ENCODE assay signal across 22 mouse cellular contexts in the genomic region with DNA sequence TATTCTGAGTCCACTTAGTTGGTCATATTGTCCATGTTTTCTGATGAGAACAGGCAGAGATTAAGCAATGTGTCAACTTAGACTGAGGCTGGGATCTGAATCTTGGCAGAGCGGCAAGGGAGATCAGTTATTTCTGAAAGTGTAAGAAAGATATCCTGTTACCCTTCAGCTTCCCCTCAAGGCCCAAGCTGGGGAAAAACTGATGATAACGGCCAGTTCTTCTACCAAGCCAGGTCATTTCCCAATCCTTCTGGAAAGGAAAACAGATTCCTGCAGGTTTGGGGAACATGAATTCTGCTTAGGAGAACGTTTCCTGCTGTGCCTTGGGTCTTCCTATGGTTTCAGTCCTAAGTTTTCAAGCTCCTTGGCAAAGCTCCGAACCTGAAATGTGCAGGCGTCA.
DNase-seq lines count a peak whose midpoint lies in the region; TF ChIP-seq lines count a peak whose summit lies in the region.
"Had no signal": no experiment of that assay in that cellular context is flagged by ENCODE, and none has a peak within 500 bp of the region (broad histone marks: within the 10 kb centered on the region; RNA-seq: fewer than 3 reads in every experiment).

No protein-coding gene starts in this region.

- H3K27ac ChIP-seq in gastrocnemius, adult 2 months: no peak overlapping the region
- H3K27ac ChIP-seq: embryonic facial prominence, embryonic 15.5 days; forebrain, embryonic 13.5 days; heart, embryonic 15.5 days; hindbrain, embryonic 13.5 days; liver, embryonic 14.5 days; lung, embryonic 15.5 days had no signal

- H3K4me3 ChIP-seq in gastrocnemius, adult 2 months: no peak overlapping the region
- H3K4me3 ChIP-seq: embryonic facial prominence, embryonic 15.5 days; forebrain, embryonic 13.5 days; heart, embryonic 15.5 days; hindbrain, embryonic 13.5 days; lung, embryonic 15.5 days had no signal

- TF ChIP-seq CTCF in gastrocnemius, adult 2 months (IDR thresholded peaks at IDR 0.05): no peak

- DNase-seq in gastrocnemius, adult 2 months: peak; percentile 24
- no peak for DNase-seq in gastrocnemius, postnatal 10 days
- peak; percentile 46 for DNase-seq in heart, adult 9 months (ENCODE audit: low spot score in 2 of 2)
- DNase-seq in heart, postnatal 4 days: no peak
- DNase-seq in fibroblast of lung, adult 2 months (ENCODE audit: low read depth): peak; percentile 0
- DNase-seq in lung, postnatal 36 days: peak; percentile 19
- no peak for DNase-seq in kidney, adult 8-10 months
- DNase-seq: adrenal gland, adult 2 months; cerebellum, adult 11 months; cerebellum, adult 9-10 months; kidney, postnatal 14 days; layer of hippocampus, adult 9-11 months; liver; right cerebral cortex, adult 18-20 months; thymus, adult 2 months; thymus, postnatal 36 days had no signal

- intact Hi-C loops in gastrocnemius, adult 2 months (cut with DNase I): no loop called here

Comparison
In these comparisons a context has a peak if more than half of its experiments do, and no peak if none do; other contexts are left out.
1. DNase-seq: peak in gastrocnemius, adult 2 months (single experiment), heart, adult 9 months (2 of 2), fibroblast of lung, adult 2 months (single experiment) and lung, postnatal 36 days (single experiment); none in gastrocnemius, postnatal 10 days (single experiment), heart, postnatal 4 days (single experiment) and kidney, adult 8-10 months (0 of 2).